Mouse (Mus musculus) liver, postnatal 0 days (tissue): ENCODE results near the gene Izumo1r.

Experiments
- CTCF ChIP-seq: sonication (generic); IDR thresholded peaks from 2 replicates; pipeline ENCODE4 v1.5.1; 2016; ENCODE audit warnings: antibody characterized with exemption, low read depth
- EP300 ChIP-seq: IDR thresholded peaks from 2 replicates; pipeline ENCODE4 v1.6.1; 2016; ENCODE audit warnings: antibody characterized with exemption, low read depth, mild to moderate bottlenecking

DNA sequence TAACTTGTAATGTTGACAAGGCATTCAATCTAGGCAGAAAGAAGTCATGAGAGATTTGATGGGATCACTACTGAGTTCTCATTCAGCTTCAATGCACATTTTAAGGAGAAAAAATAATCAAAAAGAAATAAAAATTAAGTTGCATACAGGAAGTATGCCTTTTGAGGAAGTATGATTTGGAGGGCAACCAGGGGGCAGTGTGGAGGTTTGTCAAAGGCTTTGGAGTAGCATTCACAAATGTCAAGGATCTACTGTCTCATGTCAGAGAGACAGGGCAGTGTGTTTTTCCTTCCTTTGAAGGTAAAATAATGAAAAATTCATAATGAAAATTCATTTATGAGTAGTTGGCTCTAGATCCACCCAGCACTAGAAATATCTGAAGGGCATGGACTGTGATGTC is 18.6 kb downstream of the Izumo1r start:
- TF ChIP-seq CTCF (peak; percentile 36; the same call in 1 of the 2 replicates), EP300 (no peak)
